Mouse (Mus musculus) right cerebral cortex, postnatal 4 days (tissue): ENCODE measurements at regions not wholly inside any gene's neighbourhood (a gene's known extent, or its start where the extent isn't known, plus 50 kb on each side); places are given as distances from the start of the nearest gene placed in this dataset.

Experiments
- DNase-seq: peaks from one replicate; pipeline ENCODE4 v3.0.0-alpha.2; 2022

DNA sequence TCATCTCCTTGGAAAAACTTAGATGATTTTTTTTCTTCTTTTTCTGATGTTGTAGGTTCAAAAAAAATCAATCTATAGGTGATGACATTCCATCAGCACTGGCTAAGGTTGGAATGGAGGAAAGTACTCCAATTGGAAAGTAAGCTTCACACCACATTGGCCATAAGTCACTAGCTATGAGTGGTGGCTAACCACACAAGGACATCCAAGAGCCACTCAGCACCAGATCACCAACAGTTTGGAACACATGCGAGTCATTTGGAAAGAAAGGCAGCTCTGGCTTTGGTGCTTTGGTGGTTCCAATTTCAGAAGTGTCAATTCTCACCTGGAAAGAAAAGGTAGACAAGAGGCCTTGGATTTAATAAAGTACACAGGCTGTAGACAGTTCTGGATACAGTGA, 442.5 kb upstream of the Sel1l start:
- DNase-seq = no peak

DNA sequence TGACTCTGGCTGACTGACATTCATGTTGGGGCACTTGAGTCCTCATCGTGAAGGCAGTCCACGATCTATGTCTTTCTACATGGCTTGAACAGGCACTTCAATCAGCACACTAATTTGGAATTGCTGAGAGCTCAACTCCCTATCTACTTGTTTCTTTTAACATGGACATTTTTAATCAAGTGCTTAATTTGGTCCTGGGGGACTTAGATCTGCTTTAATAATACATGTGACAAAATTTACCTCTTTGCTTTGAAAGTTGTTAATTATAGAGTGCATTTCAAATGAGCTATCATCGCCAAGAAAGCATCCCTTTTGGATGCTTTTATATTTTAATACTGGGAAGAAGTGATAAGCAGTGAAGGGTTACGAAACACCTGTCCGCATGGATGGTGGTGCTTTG, 436.6 kb upstream of the Sel1l start:
- DNase-seq = no peak

- DNase-seq = no peak
Measured at GRCm38 (mm10) chr12:92280470-92280869, 431.5 kb upstream of the Sel1l start.

DNA sequence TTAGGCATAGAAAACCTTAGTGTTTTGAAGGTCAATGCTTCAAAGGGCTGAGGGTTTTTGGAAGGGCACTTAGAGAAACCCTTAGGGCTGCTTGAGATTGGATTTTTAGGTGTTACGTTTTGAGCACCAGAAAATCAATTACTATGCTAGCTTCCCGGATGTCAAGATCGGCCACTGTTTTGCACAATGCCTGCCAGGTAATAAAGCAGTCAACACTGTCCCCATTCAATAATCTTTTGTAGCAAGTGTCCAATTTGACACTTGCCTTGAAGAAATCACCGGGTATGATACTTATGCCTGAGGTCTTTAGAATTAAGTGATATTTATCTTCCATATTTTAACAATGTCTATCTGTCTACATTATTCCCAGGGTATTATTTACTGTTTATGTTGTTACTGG, 403.0 kb upstream of the Sel1l start:
- no peak for DNase-seq

DNA sequence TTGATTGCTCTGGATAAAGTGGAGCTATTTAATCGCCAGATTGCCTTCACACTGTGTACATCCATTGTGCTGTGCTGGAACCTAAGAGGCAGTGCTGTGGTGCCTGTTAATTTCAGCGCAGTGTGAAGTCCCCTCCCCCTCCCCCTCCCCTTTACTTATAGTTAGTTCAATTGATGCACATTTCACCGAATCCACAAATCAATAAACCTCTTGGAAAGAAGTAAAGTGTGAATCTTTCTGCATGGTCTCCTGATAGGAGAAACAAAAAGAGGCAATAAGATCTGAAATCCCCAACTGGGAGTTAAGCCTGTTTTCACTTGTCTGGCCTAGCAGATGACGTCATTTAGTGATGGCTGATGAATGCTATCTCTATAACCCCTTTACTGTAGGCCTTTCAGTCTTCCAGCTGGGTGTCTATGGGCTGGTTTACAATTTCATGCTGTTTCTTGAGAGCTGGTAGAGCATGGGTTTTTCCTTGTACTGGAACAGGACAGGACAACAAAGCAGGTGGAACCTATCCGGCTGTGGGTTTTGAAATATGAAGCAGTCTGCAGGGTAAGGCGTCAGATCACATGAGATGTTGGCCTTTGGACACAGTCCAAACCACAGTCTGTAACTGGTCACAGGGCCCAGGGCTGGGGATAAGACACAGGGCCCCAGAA, 398.0 kb upstream of the Sel1l start:
- no peak for DNase-seq

- DNase-seq = no peak
Measured at GRCm38 (mm10) chr12:92239956-92240699, 391.2 kb upstream of the Sel1l start.

DNA sequence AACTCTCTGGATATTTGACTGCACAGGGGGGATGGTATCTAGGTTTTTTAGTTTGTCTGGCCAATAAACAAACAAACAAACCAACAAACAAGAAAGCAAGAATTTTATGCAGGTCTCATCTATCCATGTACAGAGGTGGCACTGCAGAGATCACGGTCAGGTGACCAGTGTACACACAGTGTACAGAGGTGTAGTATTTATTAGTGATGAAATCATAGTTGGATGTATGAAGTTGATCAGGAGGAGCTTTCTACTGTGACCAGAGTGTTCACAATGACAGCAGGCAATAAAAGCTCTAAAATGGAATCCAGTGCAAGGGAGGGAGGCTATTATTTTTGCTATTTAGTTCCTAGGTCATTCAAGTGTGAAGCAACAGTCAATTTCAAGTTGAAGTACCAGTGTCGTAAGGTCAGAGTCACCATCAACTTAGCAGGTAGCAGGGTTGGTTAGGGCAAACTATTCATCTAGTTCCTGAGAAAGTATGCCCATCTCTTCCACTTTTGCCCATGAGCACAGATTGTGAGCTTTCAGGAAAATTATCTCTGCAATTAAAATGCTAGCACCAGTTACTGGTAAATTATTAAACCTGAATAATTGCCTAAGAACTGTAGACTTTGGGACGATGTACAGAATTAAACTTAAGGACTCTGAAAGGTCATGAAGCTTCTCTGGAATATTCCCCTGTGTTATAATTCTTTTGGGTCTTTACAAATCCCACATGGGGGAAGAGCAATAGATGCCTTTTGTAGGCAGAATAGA, 384.9 kb upstream of the Sel1l start:
- no peak for DNase-seq

DNA sequence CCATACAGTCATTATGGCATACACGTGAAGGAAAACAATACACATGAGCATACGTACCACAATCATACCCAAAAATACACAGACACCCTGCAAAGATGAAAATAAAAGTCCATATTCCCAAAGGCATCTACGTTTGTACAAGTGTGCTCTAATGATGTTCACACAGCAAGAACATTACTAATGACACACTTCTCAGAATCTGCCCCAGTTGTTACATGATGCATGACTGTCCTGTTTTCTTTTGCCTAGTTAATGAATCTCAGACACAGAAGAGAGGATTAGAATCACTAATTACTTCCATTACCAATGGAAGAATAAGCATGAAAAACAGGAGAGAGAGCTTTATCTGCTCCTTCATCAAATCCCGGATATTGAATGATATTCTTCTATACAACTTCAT, 379.6 kb upstream of the Sel1l start:
- DNase-seq = no peak

DNA sequence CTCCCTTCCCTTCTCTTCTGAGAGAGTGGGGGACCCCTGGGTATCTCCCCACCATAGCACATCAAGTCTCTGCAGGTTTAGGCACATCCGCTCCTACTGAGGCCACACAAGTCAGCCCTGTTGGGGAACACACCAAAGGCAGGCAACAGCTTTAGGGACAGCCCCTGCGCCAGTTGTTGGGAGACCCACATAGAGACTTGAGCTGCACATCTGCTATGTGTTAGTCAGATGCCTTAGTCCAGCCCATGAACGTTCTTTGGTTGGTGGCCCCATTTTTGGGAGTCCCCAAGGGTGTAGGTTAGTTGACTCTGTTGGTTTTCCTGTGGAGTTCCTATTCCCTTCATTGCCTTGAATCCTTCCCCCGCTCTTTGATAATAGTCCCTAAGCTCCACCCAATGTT, 354.4 kb upstream of the Sel1l start:
- no peak for DNase-seq

GRCm38 (mm10) chr12:92200602-92201001, 351.6 kb upstream of the Sel1l start:
- DNase-seq = no peak

DNA sequence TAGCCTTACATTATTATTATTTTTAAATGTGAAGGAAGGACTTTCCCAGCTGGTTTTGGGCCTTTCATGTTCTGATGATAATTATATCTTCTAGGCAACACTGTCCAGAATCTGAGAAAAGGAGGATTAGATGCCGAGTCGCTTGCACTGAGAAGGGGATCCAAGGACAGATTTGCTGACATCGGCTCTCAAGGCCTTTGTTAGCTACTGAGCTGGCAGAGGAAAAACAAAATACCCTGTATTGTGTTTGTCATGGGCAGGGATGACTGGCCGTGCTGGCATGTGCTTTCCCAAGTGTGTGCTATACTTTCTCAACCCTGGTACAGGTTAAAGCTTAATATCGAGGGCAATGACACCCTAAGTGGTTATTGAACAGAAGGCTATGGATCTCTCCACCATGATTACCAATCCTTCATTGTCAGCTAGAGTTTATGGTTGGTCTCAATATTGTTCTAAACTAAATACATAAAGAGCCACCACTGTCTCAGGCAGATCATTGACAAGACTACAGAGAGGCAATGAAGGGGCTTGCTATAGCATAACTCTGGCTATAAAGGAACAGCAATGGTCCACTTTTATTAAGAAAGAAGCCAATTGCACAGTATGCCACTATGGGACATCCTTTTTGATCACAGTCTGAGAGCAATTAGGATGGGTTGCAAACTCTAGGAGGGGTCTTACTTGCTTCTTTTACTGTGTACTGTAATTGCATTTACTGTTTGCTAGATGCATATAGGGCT, 350.0 kb upstream of the Sel1l start:
- no peak for DNase-seq

GRCm38 (mm10) chr12:92193934-92194685, 345.2 kb upstream of the Sel1l start:
- DNase-seq = no peak

GRCm38 (mm10) chr12:92193199-92193933, 344.4 kb upstream of the Sel1l start:
- DNase-seq = no peak

- no peak for DNase-seq
Measured at GRCm38 (mm10) chr12:92189022-92189421, 340.1 kb upstream of the Sel1l start.

DNA sequence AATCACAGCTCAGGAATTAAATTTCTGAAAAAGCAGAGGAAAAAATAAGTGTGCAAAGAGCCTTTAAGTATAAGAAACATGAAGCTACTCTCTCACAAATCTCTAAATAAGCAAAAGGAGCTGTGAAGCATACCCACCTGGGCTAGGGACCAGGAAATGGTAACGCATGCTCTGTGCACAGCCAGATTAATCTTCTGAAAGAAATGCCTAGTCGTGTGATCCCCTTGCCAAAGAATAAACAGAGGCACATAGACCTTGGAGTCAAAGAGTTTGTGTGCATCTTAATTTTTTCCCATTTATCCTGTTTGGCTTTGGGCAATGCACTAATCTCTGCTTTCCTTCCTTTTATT, 338.2 kb upstream of the Sel1l start:
- DNase-seq = no peak

DNA sequence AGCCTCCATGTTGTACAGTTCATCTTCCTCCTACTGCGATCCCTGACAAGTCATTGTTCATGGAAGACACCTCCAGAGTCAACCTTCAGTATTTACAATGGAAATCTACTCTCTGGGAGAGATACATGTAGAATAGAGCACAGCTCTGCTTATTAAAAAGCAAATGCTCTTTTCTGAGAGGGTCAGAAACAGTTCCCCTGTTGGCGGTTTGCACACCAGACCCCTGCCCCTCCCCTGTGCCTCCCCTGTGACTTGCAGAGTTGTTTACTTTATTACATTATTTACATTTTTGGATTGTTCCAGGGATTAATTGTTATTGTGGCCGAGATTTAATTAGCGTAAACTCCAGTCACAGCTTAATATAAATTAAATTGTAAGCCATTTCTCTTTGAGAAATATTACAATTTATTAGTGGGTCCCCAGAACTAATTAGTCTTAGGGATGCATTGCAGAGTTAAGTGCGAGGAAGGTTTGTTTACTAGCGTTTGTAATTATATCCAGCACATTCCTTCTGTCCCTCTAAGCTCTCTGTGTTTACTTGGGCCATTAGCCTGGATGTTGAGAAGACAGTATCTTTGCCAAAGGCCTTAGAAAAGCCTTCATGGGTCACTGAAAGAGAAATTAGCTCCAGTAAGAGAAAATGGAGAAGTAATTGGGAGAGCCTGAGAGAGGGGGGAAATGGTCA, 337.6 kb upstream of the Sel1l start:
- no peak for DNase-seq

DNA sequence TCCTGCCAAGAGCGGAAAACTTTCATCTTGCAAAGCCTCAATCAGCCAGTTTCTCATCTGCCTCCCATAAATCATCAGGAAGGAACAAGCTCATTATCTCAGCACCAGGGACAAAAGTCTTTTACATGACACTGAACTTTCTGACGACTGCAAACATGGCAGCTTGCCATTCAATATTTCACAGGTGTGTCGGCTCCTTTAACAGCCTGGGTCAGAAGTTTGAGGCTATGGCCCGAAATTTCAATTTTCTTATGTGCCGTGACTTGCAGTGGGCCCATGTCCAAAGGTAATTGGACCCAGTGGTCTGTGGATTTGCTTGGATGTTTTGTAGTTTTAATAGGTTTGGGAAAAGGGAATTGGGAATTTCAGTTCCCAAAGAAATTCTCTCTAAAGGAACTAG, 330.3 kb upstream of the Sel1l start:
- no peak for DNase-seq

DNA sequence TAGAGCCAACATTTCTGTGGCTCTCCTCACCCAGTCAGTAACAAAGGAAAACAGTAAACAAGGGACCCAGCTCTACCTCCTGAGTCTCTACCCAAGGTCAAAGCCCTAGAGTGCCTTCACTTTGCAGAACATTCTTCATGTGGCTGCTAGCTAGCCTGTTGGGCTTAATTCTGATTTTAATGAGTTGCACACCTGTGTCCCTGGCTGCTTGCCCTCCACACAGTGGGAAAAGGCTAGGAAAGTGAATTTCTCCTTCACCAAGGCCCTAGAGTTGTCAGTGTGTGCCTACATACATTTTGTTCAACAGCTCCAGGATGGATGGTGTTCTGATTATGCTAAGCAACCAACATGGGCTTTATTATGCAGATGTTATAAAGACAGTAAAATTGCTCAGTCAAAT, 307.8 kb upstream of the Sel1l start:
- DNase-seq = no peak

GRCm38 (mm10) chr12:92152922-92153235, 303.9 kb upstream of the Sel1l start:
- DNase-seq = no peak

DNA sequence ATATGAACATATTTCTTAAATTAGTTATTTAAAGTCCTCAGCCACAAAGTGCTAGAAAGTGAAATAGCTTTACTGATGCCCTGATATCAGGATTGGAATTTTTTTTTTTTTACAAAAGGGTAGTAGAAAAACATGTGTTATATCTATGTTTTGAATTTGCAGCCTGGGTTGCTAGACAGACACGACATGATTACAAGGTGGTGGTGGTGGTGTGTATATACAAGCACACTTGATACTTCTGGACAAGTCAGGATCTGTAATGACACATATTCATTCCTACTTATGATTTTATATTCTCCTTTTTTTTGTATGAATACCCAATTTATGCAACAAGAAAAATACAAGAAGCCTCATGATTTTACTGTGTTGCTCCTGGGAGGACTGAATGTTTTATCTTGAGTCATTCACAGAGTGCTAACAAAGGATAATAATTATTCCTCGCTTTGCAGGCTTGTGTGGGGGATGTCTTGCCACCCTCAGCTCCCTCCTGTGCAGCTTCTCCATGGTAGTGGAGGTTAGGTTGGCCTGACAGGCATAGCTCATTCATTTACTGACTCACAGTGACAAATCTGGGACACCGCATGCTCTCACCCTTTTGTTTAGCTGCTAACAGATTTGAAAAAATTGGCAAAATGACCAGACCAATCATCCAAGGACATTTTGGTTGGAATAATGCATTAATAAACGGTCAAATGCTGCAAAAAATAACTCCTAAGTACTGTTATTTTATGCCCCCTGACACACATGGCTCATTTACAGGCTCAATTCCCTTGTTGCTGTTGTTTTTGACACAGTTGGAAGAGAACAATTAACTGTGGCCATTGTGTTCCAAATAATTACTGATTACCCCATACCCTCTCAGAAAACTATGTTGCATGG, 303.3 kb upstream of the Sel1l start:
- DNase-seq = no peak

GRCm38 (mm10) chr12:92137539-92137938, 288.6 kb upstream of the Sel1l start:
- DNase-seq = no peak
